Mouse (Mus musculus) liver, adult 2 months (tissue): Measurements from ENCODE around the gene Hgd.

Experiments used
- CTCF ChIP-seq: fragments of 200-500 bp; IDR thresholded peaks from 2 replicates; pipeline ENCODE4 v1.5.1; 2011; ENCODE audit warnings: low read depth, low read length, control low read depth
- POLR2A ChIP-seq: fragments of 200-500 bp; IDR thresholded peaks from 2 replicates; pipeline ENCODE4 v1.6.1; 2011; ENCODE audit warnings: low read length, control low read depth; ENCODE audit not compliant: insufficient read depth; ENCODE audit errors: extremely low read depth

DNA sequence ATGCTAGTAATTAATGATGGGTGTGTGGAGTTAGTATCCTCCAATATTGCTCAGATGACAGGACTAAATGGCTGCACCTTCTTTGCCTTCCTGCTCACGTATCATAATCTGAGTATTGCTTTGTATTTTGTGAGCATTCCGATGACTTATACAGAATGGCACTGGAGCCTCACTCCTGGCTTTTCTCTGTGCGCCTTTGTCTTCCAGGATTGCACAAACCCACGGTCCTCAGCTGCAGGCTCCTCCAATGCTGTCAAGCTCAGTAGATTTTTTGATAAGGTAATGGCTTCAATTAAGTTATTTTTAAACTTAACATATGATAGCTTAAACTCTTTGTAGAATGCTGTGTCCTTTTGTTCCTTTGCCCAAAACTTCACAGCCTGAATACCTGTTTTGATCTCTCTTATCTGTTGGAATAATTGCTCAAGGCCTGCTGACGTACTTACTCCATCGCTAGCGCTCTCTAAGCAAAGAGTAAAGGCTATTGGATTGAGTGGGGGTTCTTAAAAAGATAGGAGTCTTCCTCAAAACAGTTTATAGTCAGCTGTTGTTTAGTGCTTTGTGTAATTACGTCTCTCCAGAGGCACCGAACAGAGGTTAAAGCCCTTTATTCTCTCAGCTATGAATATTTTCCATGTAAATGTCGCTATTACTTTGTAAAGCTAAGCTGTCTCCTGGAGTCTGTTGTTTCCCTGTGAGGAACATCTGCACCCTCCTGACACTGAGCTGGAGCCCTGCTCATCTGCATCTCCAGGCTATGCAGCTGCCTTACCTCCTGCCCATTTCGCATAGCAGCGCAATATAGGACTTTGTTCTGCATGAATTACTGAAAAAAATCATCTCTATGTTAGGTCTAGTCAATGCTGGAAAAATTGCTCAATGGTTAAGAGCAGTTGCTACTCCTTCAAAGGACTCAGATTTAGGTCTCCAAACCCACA lies 12.6 kb upstream of the Hgd start:
- no peak for TF ChIP-seq POLR2A
- TF ChIP-seq CTCF: no peak
